Mouse (Mus musculus) MEL (cell line): ENCODE measurements around the gene Napa. TPM values are rescaled to one million over a fixed set of nuclear protein-coding genes. Genes with fewer than 3 reads are reported as not detected.

Source experiments
- DNase-seq: peaks from one replicate; pipeline ENCODE4 v3.0.0; 2011; ENCODE audit warnings: low read depth, low spot score
- H3K27ac ChIP-seq: 2 replicates; pipeline ENCODE4 v1.5.1; 2012; ENCODE audit warnings: low read depth, mild to moderate bottlenecking, control low read depth, low read length, moderate library complexity; ENCODE audit not compliant: control insufficient read depth
- H3K27me3 ChIP-seq, 2 experiments: fragments of 150-350 bp in 1 of 2; sonication (generic) in 1 of 2; 2 replicates each; pipeline ENCODE4 v1.6.1; 2012; ENCODE audit warnings: low read length in 2 of 2, mild to moderate bottlenecking in 2 of 2, improper control_type of control experiment in 1 of 2, moderate library complexity in 1 of 2; ENCODE audit not compliant: insufficient read depth in 2 of 2, control insufficient read depth in 1 of 2
- H3K36me3 ChIP-seq, 2 experiments: 2 replicates each; pipeline ENCODE4 v1.6.1; 2012 to 2014; ENCODE audit warnings: low read length in 2 of 2, improper control_type of control experiment in 1 of 2, inconsistent platforms in 1 of 2, mild to moderate bottlenecking in 1 of 2; ENCODE audit not compliant: insufficient read depth in 2 of 2, control insufficient read depth in 1 of 2
- H3K4me1 ChIP-seq, 2 experiments: fragments of 150-350 bp in 1 of 2; sonication (generic) in 1 of 2; 2 replicates each; pipeline ENCODE4 v1.6.1; 2012; ENCODE audit warnings: low read length in 2 of 2, improper control_type of control experiment in 1 of 2, mild to moderate bottlenecking in 1 of 2; ENCODE audit not compliant: insufficient read depth in 2 of 2, control insufficient read depth in 1 of 2
- H3K4me3 ChIP-seq, 2 experiments: fragments of 150-350 bp in 1 of 2; sonication (generic) in 1 of 2; 2 replicates each; pipeline ENCODE4 v1.5.1; 2012; ENCODE audit warnings: low read depth in 2 of 2, low read length in 2 of 2, mild to moderate bottlenecking in 2 of 2, moderate library complexity in 2 of 2, control low read depth in 1 of 2, improper control_type of control experiment in 1 of 2; ENCODE audit not compliant: control insufficient read depth in 1 of 2, insufficient read depth in 1 of 2
- H3K79me2 ChIP-seq: 2 replicates; pipeline ENCODE4 v1.6.1; 2012; ENCODE audit warnings: mild to moderate bottlenecking, low read length, moderate library complexity; ENCODE audit not compliant: control insufficient read depth, poor library complexity, insufficient read depth
- H3K9ac ChIP-seq: 2 replicates; pipeline ENCODE4 v1.6.1; 2012; ENCODE audit warnings: low read depth, mild to moderate bottlenecking, control low read depth, low read length, moderate library complexity; ENCODE audit not compliant: control insufficient read depth, poor library complexity, severe bottlenecking
- H3K9me3 ChIP-seq: fragments of 150-350 bp; sonication (generic); replicated peaks from 2 replicates; pipeline ENCODE4 v1.6.1; 2012; ENCODE audit warnings: mild to moderate bottlenecking, low read length, improper control_type of control experiment, moderate library complexity; ENCODE audit not compliant: insufficient read depth
- BHLHE40 ChIP-seq: IDR thresholded peaks from 2 replicates; pipeline ENCODE4 v1.6.1; 2012; ENCODE audit warnings: low read depth, mild to moderate bottlenecking, inconsistent platforms, low read length, improper control_type of control experiment, borderline replicate concordance
- CHD1 ChIP-seq: IDR thresholded peaks from 2 replicates; pipeline ENCODE4 v1.6.1; 2012; ENCODE audit warnings: low read depth, mild to moderate bottlenecking, inconsistent platforms, low read length, improper control_type of control experiment
- CHD2 ChIP-seq: IDR thresholded peaks from 2 replicates; pipeline ENCODE4 v1.6.1; 2011; ENCODE audit warnings: low read length, improper control_type of control experiment
- E2F4 ChIP-seq: IDR thresholded peaks from 2 replicates; pipeline ENCODE4 v1.6.1; 2011; ENCODE audit warnings: low read depth, low read length, improper control_type of control experiment, borderline replicate concordance
- ELF1 ChIP-seq: IDR thresholded peaks from 2 replicates; pipeline ENCODE4 v1.6.1; 2014; ENCODE audit warnings: low read depth, mild to moderate bottlenecking, inconsistent platforms, low read length, improper control_type of control experiment, moderate library complexity
- ETS1 ChIP-seq: IDR thresholded peaks from 2 replicates; pipeline ENCODE4 v1.6.1; 2012; ENCODE audit warnings: low read depth, mild to moderate bottlenecking, inconsistent platforms, low read length, improper control_type of control experiment, moderate library complexity
- KAT2A ChIP-seq: conservative IDR thresholded peaks from 2 replicates; pipeline ENCODE4 v1.6.1; 2012; ENCODE audit warnings: low read depth, low read length, improper control_type of control experiment, inconsistent platforms
- MAZ ChIP-seq: IDR thresholded peaks from 2 replicates; pipeline ENCODE4 v1.6.1; 2012; ENCODE audit warnings: low read depth, mild to moderate bottlenecking, inconsistent platforms, low read length, improper control_type of control experiment
- MXI1 ChIP-seq: IDR thresholded peaks from 2 replicates; pipeline ENCODE4 v1.6.1; 2011; ENCODE audit warnings: mild to moderate bottlenecking, low read depth, low read length, improper control_type of control experiment
- MYB ChIP-seq: IDR thresholded peaks from 2 replicates; pipeline ENCODE4 v1.6.1; 2011; ENCODE audit warnings: mild to moderate bottlenecking, low read depth, low read length, improper control_type of control experiment
- MYC ChIP-seq: IDR thresholded peaks from 2 replicates; pipeline ENCODE4 v1.6.1; 2011; ENCODE audit warnings: low read depth, mild to moderate bottlenecking, low read length, improper control_type of control experiment, moderate library complexity
- NRF1 ChIP-seq: IDR thresholded peaks from 2 replicates; pipeline ENCODE4 v1.6.1; 2014; ENCODE audit warnings: low read depth, mild to moderate bottlenecking, inconsistent platforms, low read length, improper control_type of control experiment, moderate library complexity; ENCODE audit not compliant: poor library complexity, insufficient read depth, severe bottlenecking
- POLR2A ChIP-seq, 2 experiments: IDR thresholded peaks; 2 replicates each; pipeline ENCODE4 v1.6.1; 2011 to 2012; ENCODE audit warnings: low read length in 2 of 2, mild to moderate bottlenecking in 2 of 2, control low read depth in 1 of 2, improper control_type of control experiment in 1 of 2, low read depth in 1 of 2, moderate library complexity in 1 of 2; ENCODE audit not compliant: control insufficient read depth in 1 of 2, insufficient read depth in 1 of 2, poor library complexity in 1 of 2
- POLR2AphosphoS5 ChIP-seq: IDR thresholded peaks from 2 replicates; pipeline ENCODE4 v1.6.1; 2012; ENCODE audit warnings: low read depth, borderline replicate concordance, mild to moderate bottlenecking, inconsistent platforms, low read length, moderate library complexity, mixed read lengths
- RCOR1 ChIP-seq: IDR thresholded peaks from 2 replicates; pipeline ENCODE4 v1.6.1; 2012; ENCODE audit warnings: low read depth, mild to moderate bottlenecking, inconsistent platforms, low read length, improper control_type of control experiment
- SMC3 ChIP-seq: IDR thresholded peaks from 2 replicates; pipeline ENCODE4 v1.6.1; 2011; ENCODE audit warnings: low read depth, low read length, improper control_type of control experiment
- TBP ChIP-seq: IDR thresholded peaks from 2 replicates; pipeline ENCODE4 v1.8.0; 2011; ENCODE audit warnings: low read depth, low read length, improper control_type of control experiment
- UBTF ChIP-seq: IDR thresholded peaks from 2 replicates; pipeline ENCODE4 v1.6.1; 2012; ENCODE audit warnings: low read depth, mild to moderate bottlenecking, inconsistent platforms, low read length, improper control_type of control experiment, moderate library complexity, borderline replicate concordance; ENCODE audit not compliant: insufficient read depth
- USF1 ChIP-seq: IDR thresholded peaks from 2 replicates; pipeline ENCODE4 v1.6.1; 2014; ENCODE audit warnings: low read depth, mild to moderate bottlenecking, inconsistent platforms, low read length, improper control_type of control experiment, moderate library complexity
- USF2 ChIP-seq, 2 experiments: IDR thresholded peaks; 2 replicates each; pipeline ENCODE4 v1.6.1; 2011 to 2012; ENCODE audit warnings: improper control_type of control experiment in 2 of 2, low read length in 2 of 2, borderline replicate concordance in 1 of 2, inconsistent platforms in 1 of 2, low read depth in 1 of 2, mild to moderate bottlenecking in 1 of 2; ENCODE audit not compliant: insufficient read depth in 1 of 2
- ZKSCAN1 ChIP-seq: IDR thresholded peaks from 2 replicates; pipeline ENCODE4 v1.6.1; 2012; ENCODE audit warnings: low read depth, mild to moderate bottlenecking, inconsistent platforms, low read length, improper control_type of control experiment, moderate library complexity
- ZMIZ1 ChIP-seq: IDR thresholded peaks from 2 replicates; pipeline ENCODE4 v1.6.1; 2012; ENCODE audit warnings: low read depth, mild to moderate bottlenecking, inconsistent platforms, low read length, improper control_type of control experiment, moderate library complexity
- ZNF384 ChIP-seq: IDR thresholded peaks from 2 replicates; pipeline ENCODE4 v1.6.1; 2012; ENCODE audit warnings: low read depth, mild to moderate bottlenecking, inconsistent platforms, low read length, improper control_type of control experiment
- polyA plus RNA-seq, 2 experiments: library from polyadenylated mRNA; stranded (reverse) in 1 of 2; unstranded in 1 of 2; fragments of >175 nt in 1 of 2; fragments of >200 nt in 1 of 2; gene quantifications; 2 replicates each; pipeline versions ENCODE4 v1.2.1 to v1.2.4; 2012; ENCODE audit warnings: low replicate concordance in 2 of 2, low read depth in 1 of 2; ENCODE audit not compliant: insufficient read length in 2 of 2, insufficient read depth in 1 of 2, missing spikeins in 1 of 2
- total RNA-seq: library from RNA; depleted of rRNA; stranded (reverse); fragments of 300-350 nt; gene quantifications from 2 replicates; pipeline ENCODE4 v1.2.3, GENCODE M21; 2012

The Napa gene
- total and polyA plus RNA-seq, 3 experiments: 56.1 to 132 TPM; not detected in 1

GRCm38 (mm10) chr7:16101726-16102475, 3.6 kb downstream of the Napa start:
- Histone ChIP-seq H3K27me3 (no peaks in the 10 kb centered on the region), H3K9ac (no peak overlapping the region), H3K27ac (no peak overlapping the region), H3K79me2 (peaks cover 43% of the 10 kb centered on the region), H3K4me1 (peaks cover 0 to 15% of the 10 kb centered on the region in 2 experiments; a peak in 1 of 4 replicates), H3K4me3 (no peak overlapping the region), H3K9me3 (no peaks in the 10 kb centered on the region), H3K36me3 (peaks cover 0 to 12% of the 10 kb centered on the region in 2 experiments; a peak in 2 of 4 replicates)
- no peak for DNase-seq
- TF ChIP-seq UBTF: no peak
- no peak for TF ChIP-seq USF2 (IDR thresholded peaks at IDR 0.05; ENCODE audit: borderline replicate concordance in 1 of 2, insufficient read depth in 1 of 2, low read depth in 1 of 2, low read length in 2 of 2)
- TF ChIP-seq TBP: no peak
- no peak for TF ChIP-seq ZNF384
- no peak for TF ChIP-seq USF1
- TF ChIP-seq MYC: no peak
- TF ChIP-seq POLR2A (IDR thresholded peaks at IDR 0.05; ENCODE audit: control insufficient read depth in 1 of 2, insufficient read depth in 1 of 2, low read depth in 1 of 2, low read length in 2 of 2, poor library complexity in 1 of 2): no peak
- TF ChIP-seq SMC3: no peak
- TF ChIP-seq NRF1: no peak
- TF ChIP-seq BHLHE40: no peak
- no peak for TF ChIP-seq ELF1
- no peak for TF ChIP-seq MYB
- no peak for TF ChIP-seq ZKSCAN1
- no peak for TF ChIP-seq MXI1
- TF ChIP-seq E2F4: no peak

- H3K27me3 ChIP-seq: no peaks in the 10 kb centered on the region
- peaks cover 0 to 12% of the 10 kb centered on the region in 2 experiments; a peak in 2 of 4 replicates for H3K36me3 ChIP-seq
- no peak overlapping the region for H3K9ac ChIP-seq
- no peak overlapping the region for H3K4me3 ChIP-seq
- no peaks in the 10 kb centered on the region for H3K9me3 ChIP-seq
- peaks cover 0 to 13% of the 10 kb centered on the region in 2 experiments; a peak in 1 of 4 replicates for H3K4me1 ChIP-seq
- peaks cover 43% of the 10 kb centered on the region for H3K79me2 ChIP-seq
- DNase-seq: no peak
- no peak overlapping the region for H3K27ac ChIP-seq
- TF ChIP-seq MXI1 (no peak), BHLHE40 (no peak), KAT2A (no peak), CHD1 (no peak), ETS1 (no peak), USF2 (IDR thresholded peaks at IDR 0.05; ENCODE audit: borderline replicate concordance in 1 of 2, insufficient read depth in 1 of 2, low read depth in 1 of 2, low read length in 2 of 2) (no peak), RCOR1 (no peak), CHD2 (no peak), POLR2A (IDR thresholded peaks at IDR 0.05; ENCODE audit: control insufficient read depth in 1 of 2, insufficient read depth in 1 of 2, low read depth in 1 of 2, low read length in 2 of 2, poor library complexity in 1 of 2) (no peak), UBTF (no peak), MAZ (no peak), SMC3 (no peak), ZMIZ1 (no peak), POLR2AphosphoS5 (no peak)
These were observed 4.5 kb downstream of the Napa start for GRCm38 (mm10) chr7:16102686-16103226.
